Mouse (Mus musculus) liver, postnatal 0 days (tissue): ENCODE measurements at regions not wholly inside any gene's neighbourhood (a gene's known extent, or its start where the extent isn't known, plus 50 kb on each side); places are given as distances from the start of the nearest gene placed in this dataset.

ENCODE experiments used
- ATAC-seq: fragments of 200-750 bp; cut with Nextera tagmentation; 2 replicates; pipeline ENCODE4 v1.8.0; 2017; ENCODE audit warnings: mild to moderate bottlenecking, moderate library complexity
- DNase-seq: peaks from one replicate; pipeline ENCODE4 v3.0.0-alpha.2; 2016
- H3K27ac ChIP-seq: fragments of 300-500 bp; sonication (generic); 2 replicates; pipeline ENCODE4 v1.5.1; 2014; ENCODE audit warnings: antibody characterized with exemption, moderate library complexity, mild to moderate bottlenecking, low read depth
- H3K27me3 ChIP-seq: fragments of 300-500 bp; sonication (generic); 2 replicates; pipeline ENCODE4 v1.6.1; 2014; ENCODE audit warnings: low read length, control low read depth, mixed read lengths; ENCODE audit not compliant: insufficient read depth
- H3K36me3 ChIP-seq: fragments of 300-500 bp; sonication (generic); replicated peaks from 2 replicates; pipeline ENCODE4 v1.6.1; 2014; ENCODE audit warnings: mild to moderate bottlenecking, control low read depth, low read length, moderate library complexity, mixed read lengths; ENCODE audit not compliant: insufficient read depth
- H3K4me1 ChIP-seq: fragments of 300-500 bp; sonication (generic); 2 replicates; pipeline ENCODE4 v1.6.1; 2014; ENCODE audit warnings: antibody characterized with exemption, mild to moderate bottlenecking, control low read depth; ENCODE audit not compliant: insufficient read depth
- H3K4me2 ChIP-seq: fragments of 300-500 bp; sonication (generic); 2 replicates; pipeline ENCODE4 v1.6.1; 2014; ENCODE audit warnings: low read depth, mild to moderate bottlenecking, low read length, moderate library complexity, mixed read lengths
- H3K4me3 ChIP-seq: fragments of 300-500 bp; sonication (generic); 2 replicates; pipeline ENCODE4 v1.5.1; 2014; ENCODE audit warnings: low read depth, low read length
- H3K9ac ChIP-seq: fragments of 300-500 bp; sonication (generic); replicated peaks from 2 replicates; pipeline ENCODE4 v1.6.1; 2014; ENCODE audit warnings: mild to moderate bottlenecking, moderate library complexity
- H3K9me3 ChIP-seq: fragments of 300-500 bp; sonication (generic); 2 replicates; pipeline ENCODE4 v1.6.1; 2016; ENCODE audit warnings: mild to moderate bottlenecking, control low read depth, low read length, mixed read lengths
- CTCF ChIP-seq: sonication (generic); IDR thresholded peaks from 2 replicates; pipeline ENCODE4 v1.5.1; 2016; ENCODE audit warnings: antibody characterized with exemption, low read depth
- EP300 ChIP-seq: IDR thresholded peaks from 2 replicates; pipeline ENCODE4 v1.6.1; 2016; ENCODE audit warnings: antibody characterized with exemption, low read depth, mild to moderate bottlenecking
- WGBS: fragments of 180-500 bp; shearing (Covaris S2); extraction: QIAGEN DNeasy Blood & Tissue Kit; methylation state at CpG from one replicate; pipeline ENCODE4 v1.1.7; 2014; ENCODE audit not compliant: insufficient replicate concordance; 5-methylcytosine and 5-hydroxymethylcytosine counted together

DNA sequence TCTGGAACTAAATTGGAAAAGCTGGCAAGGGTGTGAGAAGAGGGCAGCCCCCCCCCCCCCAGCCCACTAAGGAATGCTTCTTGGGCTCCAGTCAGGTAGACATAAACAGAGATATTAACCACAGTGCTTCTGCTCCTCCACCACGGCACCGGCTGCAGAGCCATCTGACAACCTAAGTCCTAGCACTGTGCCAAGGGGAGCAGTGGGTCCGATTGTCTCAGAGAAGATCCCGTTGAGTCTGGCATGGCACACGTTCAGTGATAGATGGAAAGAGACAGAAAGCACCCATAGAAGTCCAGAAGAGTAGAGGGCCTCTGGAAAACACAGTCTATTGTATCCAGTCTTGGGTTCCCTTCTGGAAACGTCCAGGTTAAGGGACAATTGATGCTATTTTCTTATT is 241.4 kb upstream of the Arglu1 start:
- 73% methylated on average over 6 of the region's 6 CpGs for WGBS
- Histone ChIP-seq H3K9me3 (no peaks in the 10 kb centered on the region), H3K36me3 (no peaks in the 10 kb centered on the region), H3K27ac (no peak overlapping the region), H3K27me3 (no peaks in the 10 kb centered on the region), H3K9ac (no peak overlapping the region), H3K4me1 (no peaks in the 10 kb centered on the region), H3K4me3 (no peak overlapping the region), H3K4me2 (no peak overlapping the region)
- no peak for DNase-seq
- no peak for TF ChIP-seq CTCF
- ATAC-seq, result no peak

- TF ChIP-seq EP300, result no peak
- TF ChIP-seq CTCF, result no peak
- no peaks in the 10 kb centered on the region for H3K27me3 ChIP-seq
- no peaks in the 10 kb centered on the region for H3K9me3 ChIP-seq
- H3K4me3 ChIP-seq, result no peak overlapping the region
- WGBS, result 83% methylated on average over 18 of the region's 18 CpGs
- H3K27ac ChIP-seq, result no peak overlapping the region
- H3K4me1 ChIP-seq, result no peaks in the 10 kb centered on the region
- no peak overlapping the region for H3K9ac ChIP-seq
- no peak overlapping the region for H3K4me2 ChIP-seq
- no peaks in the 10 kb centered on the region for H3K36me3 ChIP-seq
- no peak for ATAC-seq
- DNase-seq, result no peak
Observed at GRCm38 (mm10) chr8:8928074-8928862, 237.9 kb upstream of the Arglu1 start.

GRCm38 (mm10) chr8:8921446-8921845 is 231.1 kb upstream of the Arglu1 start:
- no peak overlapping the region for H3K27ac ChIP-seq
- H3K27me3 ChIP-seq, result no peaks in the 10 kb centered on the region
- DNase-seq (no peak), ATAC-seq (no peak)
- TF ChIP-seq EP300 (no peak), CTCF (no peak)
- no peak overlapping the region for H3K9ac ChIP-seq
- no peaks in the 10 kb centered on the region for H3K36me3 ChIP-seq
- no peaks in the 10 kb centered on the region for H3K9me3 ChIP-seq
- no peaks in the 10 kb centered on the region for H3K4me1 ChIP-seq
- WGBS, result 70% methylated on average over 2 of the region's 2 CpGs
- H3K4me3 ChIP-seq, result no peak overlapping the region
- H3K4me2 ChIP-seq, result no peak overlapping the region

GRCm38 (mm10) chr8:8919582-8920503 is 229.5 kb upstream of the Arglu1 start:
- Histone ChIP-seq H3K4me1 (no peaks in the 10 kb centered on the region), H3K9ac (no peak overlapping the region), H3K4me3 (no peak overlapping the region), H3K9me3 (no peaks in the 10 kb centered on the region), H3K4me2 (no peak overlapping the region), H3K36me3 (no peaks in the 10 kb centered on the region), H3K27ac (no peak overlapping the region), H3K27me3 (no peaks in the 10 kb centered on the region)
- DNase-seq, result no peak
- TF ChIP-seq EP300 (no peak), CTCF (no peak)
- ATAC-seq, result no peak
- WGBS, result 29% methylated on average over 11 of the region's 11 CpGs

GRCm38 (mm10) chr8:8919040-8919439 is 228.7 kb upstream of the Arglu1 start:
- H3K9me3 ChIP-seq, result no peaks in the 10 kb centered on the region
- ATAC-seq, result no peak

DNA sequence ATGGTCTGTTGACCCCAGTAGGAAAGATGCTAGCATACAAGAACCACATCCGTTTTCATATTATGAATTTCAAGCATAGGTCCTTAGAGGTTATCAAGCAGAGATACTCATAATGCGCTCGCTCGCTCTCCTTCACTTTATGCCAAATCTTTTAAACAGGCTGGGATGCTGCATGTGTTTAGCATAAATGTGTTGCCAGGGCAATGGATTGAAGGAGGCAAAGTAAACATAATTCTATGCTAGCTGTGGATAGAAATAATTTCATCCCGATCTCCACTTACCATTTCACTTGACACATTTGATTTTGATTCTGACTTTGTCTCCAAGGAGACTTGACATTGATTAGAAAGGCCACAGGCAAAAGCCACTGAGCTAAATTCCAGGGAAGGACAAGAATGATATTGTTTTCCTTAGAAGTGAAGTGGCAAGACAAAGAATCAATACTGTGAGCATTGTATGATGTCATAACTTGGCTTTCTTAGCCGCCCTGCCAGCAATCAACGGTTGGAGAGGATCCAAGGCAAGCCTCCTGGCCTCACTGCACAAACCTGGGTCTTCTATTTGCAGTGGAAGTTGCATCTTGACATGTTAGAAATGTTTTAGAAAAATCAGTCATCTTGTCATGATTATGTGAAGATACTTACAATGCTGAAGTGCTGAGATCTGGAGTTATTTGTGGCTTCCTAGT is 217.3 kb upstream of the Arglu1 start:
- TF ChIP-seq CTCF, result no peak
- TF ChIP-seq EP300, result no peak
- no peak for DNase-seq
- no peaks in the 10 kb centered on the region for H3K36me3 ChIP-seq
- no peaks in the 10 kb centered on the region for H3K4me1 ChIP-seq
- 72% methylated on average over 7 of the region's 7 CpGs for WGBS
- H3K4me3 ChIP-seq, result no peak overlapping the region
- no peak for ATAC-seq
- no peaks in the 10 kb centered on the region for H3K27me3 ChIP-seq
- H3K27ac ChIP-seq, result no peak overlapping the region
- H3K9me3 ChIP-seq, result no peaks in the 10 kb centered on the region
- no peak overlapping the region for H3K9ac ChIP-seq
- H3K4me2 ChIP-seq, result no peak overlapping the region

More at GRCm38 (mm10) chr8:8919040-8919439, 228.7 kb upstream of the Arglu1 start:
- Histone ChIP-seq H3K27me3 (no peaks in the 10 kb centered on the region), H3K36me3 (no peaks in the 10 kb centered on the region), H3K4me2 (no peak overlapping the region), H3K27ac (no peak overlapping the region), H3K9ac (no peak overlapping the region), H3K4me1 (no peaks in the 10 kb centered on the region), H3K4me3 (no peak overlapping the region)
- no peak for DNase-seq
- 74% methylated on average over 9 of the region's 9 CpGs for WGBS
- no peak for TF ChIP-seq EP300
- TF ChIP-seq CTCF, result no peak
